Mouse (Mus musculus) common myeloid progenitor, adult 5-6 weeks (primary cell): ENCODE results near the gene Tmem8. TPM values are rescaled to one million over a fixed set of nuclear protein-coding genes. Genes with fewer than 3 reads are reported as not detected.
A peak's percentile ranks its signal among the peaks of the same experiment; 100 is the strongest.
"Not testable (repeated sequence)": the region's sequence is repeated elsewhere in the genome, so short reads cannot be mapped to it uniquely, and the experiment has no call there.

Experiments used
- ATAC-seq: replicated peaks from 2 replicates; pipeline ENCODE4 v1.8.0; 2016; ENCODE audit warnings: low read depth, mild to moderate bottlenecking, moderate TSS enrichment, inconsistent platforms; ENCODE audit not compliant: poor library complexity, severe bottlenecking
- total RNA-seq: library from RNA; stranded (forward); fragments of 200-1000, 187-1606 nt; gene quantifications from 2 replicates; pipeline ENCODE4 v1.2.3, GENCODE M21; 2017

Gene Tmem8
- total RNA-seq, 1 experiment from 2014 or later: 9.3 TPM

- ATAC-seq: no peak
Measured at GRCm38 (mm10) chr17:26110156-26110555, 2.9 kb upstream of the Tmem8 start.

DNA sequence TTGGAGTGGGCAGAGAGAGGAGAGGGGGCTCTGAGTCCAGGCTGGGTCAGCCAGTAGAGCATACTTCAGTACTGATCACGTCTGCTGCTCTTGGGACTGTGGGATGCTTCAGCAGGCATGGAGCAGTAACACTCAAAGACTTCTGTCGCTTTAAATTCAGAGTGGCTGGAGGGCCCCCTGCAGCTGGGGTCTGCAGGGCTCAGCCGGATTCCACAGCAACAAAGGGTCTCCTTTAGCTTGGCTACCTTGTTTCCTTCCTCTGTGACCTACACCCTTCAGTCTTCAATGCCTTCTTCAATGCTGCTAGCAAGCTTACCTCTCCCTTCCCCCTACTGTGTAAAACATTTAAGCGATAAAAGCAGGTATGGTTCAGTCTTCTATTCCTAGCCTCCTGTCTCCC, 2.1 kb upstream of the Tmem8 start:
- no peak for ATAC-seq

GRCm38 (mm10) chr17:26111722-26112121, 1.4 kb upstream of the Tmem8 start:
- ATAC-seq: no peak

DNA sequence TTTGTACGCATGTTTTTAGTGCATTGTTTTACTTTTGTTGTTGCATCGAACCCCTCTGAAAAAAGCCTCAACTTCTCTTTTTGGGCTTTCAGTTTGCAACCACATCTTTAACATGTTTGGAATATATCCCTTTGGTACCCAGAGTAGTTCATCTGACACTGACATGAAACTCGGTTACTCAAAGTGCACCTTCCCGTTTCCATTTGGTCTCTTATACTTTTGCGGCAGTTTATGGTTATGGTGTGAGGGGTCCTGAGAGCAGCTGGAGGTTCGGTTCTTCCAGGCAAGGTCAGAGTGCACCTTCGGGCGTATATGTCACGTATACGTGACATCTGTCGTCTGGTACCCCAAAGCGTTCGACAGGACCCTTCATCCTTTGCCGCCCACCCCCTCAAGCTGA, 348 bp upstream of the Tmem8 start:
- ATAC-seq: peak; percentile 27; the same call in 1 of the 2 replicates

DNA sequence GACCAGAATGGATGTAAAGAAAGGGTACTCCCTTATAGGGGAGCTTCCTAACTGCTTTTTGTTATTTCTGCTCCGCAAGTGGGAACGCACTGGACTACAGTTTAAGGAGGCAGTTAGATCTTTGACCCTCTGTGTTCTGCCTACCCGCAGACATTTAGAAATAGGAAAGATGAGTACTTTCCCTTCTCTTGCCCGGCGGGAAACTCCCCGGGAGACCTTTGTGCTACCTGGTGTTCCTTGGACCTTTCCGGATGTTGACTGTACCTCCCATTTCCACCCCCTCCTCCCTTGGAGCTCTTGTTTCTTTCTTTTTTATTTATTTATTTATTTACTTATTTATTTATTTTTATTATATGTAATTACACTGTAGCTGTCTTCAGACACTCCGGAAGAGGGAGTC, 962 bp downstream of the Tmem8 start:
- ATAC-seq: no peak

DNA sequence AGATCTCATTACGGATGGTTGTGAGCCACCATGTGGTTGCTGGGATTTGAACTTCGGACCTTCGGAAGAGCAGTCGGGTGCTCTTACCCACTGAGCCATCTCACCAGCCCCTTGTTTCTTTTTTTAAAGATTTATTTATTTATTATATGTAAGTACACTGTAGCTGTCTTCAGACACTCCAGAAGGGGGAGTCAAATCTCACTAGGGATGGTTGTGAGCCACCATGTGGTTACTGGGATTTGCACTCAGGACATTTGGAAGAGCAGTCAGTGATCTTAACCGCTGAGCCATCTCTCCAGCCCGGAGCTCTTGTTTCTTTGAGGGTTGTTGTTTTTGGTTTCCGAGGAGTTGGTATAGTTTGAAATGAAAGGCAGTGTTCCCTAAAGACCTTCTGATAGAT, 1.4 kb downstream of the Tmem8 start:
- ATAC-seq: not testable (repeated sequence)

GRCm38 (mm10) chr17:26115205-26115898, 2.3 kb downstream of the Tmem8 start:
- no peak for ATAC-seq

GRCm38 (mm10) chr17:26115956-26116487, 2.9 kb downstream of the Tmem8 start:
- no peak for ATAC-seq

DNA sequence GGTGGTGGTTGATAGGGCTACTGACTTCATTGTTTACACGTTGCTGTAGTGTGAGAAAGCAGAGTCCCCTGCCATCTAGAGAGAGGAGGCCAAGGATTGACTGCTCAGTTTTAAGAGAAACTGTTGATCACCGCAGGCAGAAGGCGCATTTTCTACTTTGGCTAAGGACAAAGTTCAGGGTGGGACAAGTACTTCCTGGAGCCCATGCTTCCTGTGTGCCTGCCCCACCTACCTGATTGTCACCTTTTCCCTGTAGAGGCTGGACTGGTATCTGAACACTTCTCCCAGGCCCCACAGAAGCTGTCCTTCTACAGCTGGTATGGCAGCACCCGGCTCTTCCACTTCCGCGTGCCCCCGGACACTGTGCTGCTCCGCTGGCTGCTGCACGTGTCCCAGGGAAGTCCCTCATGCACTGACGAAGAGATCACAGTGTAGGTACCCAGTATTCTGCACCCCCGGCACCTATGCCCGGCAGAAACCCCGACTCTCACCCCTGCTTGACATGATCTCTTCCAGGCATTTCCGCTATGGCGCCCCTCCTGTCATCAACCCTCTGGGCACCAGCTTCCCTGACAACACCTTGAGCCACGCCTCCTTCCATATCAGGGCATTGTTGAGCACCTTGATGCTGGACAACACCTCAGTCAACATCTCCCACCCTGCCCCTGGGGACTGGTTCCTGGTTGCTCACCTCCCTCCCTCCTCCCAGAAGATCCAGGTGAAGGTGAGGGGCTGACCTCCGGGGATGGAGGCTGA, 3.6 kb downstream of the Tmem8 start:
- no peak for ATAC-seq

DNA sequence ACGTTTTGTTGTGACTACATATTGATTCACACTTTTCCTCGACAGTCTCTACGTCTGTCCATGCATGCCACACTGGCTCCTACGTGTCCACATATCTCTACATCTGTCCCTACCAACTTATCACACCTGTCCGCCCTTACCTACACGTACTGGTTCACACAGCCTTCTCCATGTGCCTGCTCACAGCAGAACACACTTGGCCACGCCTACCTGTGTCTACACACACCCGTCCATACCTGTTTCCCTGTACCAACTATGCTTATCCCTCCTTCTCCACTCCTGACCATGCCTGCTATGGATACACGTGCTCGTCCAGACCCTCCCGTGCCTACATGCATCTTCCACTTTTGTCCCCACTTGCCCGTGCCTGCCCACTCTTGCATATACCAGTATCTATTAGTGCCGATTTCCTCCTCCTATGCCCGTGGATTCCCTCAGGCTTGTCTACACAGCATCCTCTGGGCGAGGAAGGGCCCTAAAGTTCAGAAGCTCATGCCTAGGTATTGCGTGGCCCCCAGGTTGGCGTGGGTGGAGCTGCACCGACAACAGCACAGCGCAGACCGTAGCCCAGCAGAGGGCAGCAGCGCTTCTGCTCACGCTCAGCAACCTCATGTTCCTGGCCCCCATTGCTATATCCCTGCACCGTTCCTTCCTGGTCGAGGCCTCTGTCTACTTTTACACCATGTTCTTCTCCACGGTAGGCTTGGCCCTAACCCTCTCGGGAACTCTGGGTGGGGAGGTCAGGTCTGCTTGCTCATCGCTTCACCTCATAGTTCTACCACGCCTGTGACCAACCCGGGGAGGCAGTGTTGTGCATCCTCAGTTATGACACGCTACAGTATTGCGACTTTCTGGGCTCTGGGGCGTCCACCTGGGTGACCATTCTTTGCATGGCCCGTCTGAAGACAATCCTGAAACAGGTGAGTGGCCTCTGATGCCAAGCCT, 6.9 kb downstream of the Tmem8 start:
- ATAC-seq: peak; percentile 73

GRCm38 (mm10) chr17:26122431-26123140, 9.5 kb downstream of the Tmem8 start:
- no peak for ATAC-seq

DNA sequence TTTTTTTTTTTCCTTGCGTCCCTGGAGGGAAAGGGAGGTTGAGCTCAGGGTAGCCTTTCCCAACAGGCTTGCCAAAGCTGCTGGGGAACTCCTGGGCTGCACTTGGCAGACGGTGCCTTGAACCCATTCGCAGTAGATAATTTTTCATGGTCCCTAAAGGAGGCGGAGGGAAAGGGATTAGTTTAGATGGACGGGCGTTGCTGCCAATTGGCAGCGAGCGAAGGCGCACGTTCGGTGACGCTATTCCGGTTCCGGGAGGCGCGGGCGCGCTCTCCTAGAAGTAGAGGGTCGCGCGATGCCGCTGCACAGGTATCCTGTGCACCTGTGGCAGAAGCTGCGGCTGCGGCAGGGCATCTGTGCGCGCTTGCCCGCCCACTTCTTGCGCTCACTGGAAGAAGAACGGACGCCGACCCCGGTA, 10.2 kb downstream of the Tmem8 start, which contains the start of gene Mrpl28:
Gene Mrpl28, plus strand, starts transcription at position 234 of the 418 bp plus-strand sequence.
- peak; percentile 82 for ATAC-seq

DNA sequence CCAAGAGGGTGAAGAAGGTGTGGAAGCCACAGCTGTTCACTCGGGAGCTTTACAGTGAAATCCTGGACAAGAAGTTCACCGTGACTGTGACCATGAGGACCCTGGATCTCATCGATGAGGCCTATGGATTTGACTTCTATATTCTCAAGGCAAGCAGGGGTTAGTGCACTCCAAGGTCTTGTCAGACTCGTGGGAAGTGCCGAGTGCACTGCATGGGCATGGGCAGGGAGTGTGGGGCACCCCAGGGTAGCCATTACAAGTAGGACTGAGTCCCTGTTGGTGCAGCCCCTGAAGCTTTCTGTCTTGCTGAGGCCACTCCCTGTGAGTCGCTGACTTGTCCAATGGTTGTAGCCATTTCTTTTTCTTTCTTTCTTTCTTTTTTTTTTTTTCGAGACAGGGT, 11.5 kb downstream of the Tmem8 start:
- ATAC-seq: no peak

DNA sequence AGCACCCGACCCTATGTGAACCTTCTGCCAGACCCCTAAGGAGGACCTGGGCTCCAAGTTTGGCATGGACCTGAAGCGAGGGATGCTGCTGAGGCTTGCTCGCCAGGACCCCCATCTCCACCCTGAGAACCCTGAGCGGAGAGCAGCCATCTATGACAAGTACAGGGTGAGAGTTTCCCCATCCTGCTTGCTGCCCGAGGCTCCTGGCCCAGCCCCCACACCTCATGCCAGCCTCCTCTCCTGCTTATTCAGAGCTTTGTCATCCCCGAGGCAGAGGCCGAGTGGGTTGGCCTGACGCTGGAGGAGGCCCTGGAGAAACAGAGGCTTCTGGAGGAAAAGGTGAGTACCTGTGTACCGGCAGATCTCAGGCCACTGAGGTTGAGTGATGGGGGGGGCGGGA, 12.1 kb downstream of the Tmem8 start:
- no peak for ATAC-seq

DNA sequence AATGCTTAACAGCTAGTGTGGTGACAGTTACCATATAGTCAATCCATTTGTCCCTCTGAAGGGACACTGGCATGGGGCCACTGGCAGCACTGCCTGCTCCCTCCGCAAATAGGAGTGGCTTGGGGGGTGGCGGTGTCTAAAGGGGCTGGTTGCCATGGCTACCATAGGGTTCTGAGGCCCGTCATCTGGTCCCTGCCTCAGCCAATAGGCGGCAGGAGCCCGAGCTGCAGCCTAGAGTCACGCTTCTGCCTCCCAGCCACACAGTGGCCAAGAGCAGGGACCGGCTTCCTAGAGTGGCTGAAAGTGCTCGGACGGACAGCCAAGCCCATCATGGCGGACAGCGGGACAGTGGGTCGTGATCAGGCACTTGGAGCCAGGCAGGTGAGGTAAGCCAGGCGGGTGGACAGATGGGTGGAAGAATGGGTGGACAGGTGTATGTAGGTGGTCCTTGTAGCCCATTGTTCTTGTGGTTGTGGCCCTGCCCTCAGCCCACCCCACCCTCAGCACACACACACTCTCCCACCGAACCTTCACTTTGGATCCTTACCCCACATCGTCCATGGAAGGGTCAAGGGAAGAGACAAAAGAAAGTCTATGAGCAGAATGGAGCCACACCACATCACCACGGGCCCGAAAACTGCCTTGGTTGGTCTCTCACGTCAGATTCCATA, 18.1 kb downstream of the Tmem8 start:
- no peak for ATAC-seq

DNA sequence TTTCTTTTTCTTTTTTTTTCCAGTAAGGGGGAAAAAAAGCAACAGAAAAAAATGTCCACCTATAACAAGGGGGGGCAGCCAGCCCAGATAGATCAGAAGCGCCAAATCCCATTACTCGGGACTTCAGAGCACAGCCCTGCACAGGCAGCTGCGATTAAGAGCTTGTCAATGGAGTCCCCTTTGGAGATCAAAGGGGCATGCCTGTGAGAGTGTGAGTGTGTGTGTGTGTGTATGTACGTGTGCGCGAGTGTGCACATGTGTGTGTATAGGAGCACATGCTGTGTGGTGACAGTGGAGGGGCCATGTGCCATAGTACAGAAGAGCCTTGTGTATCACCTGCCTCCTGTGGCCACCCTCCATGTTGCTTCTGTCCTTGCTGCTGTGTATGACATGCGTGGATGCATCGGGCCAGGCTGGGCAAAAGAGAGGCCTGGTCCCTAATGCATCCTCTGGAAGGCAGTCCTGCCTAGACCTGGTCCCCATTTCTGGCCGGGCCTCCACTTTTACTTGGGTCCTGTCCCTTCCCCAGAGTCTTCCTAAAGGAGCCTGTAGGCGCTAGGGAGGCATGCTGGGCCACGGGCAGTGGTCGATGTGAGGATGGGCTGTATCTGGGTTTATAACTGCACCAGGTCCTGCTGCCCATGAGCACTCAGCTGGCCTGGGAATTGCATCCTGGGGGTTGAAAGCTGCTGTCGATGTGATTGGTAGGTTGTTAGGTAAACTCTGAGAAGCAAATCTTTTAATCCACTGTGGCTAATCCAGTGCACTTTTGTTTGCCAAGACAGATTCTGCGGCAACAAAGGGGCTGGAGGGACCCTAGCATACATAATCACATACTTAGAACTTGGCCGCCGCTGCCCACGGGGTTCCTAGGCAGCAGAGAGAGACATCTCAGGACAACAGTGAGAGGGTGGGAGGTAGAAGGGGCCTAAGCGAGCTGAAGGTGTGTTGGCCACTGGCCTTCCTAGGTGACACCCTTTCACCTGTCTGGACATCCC, 19.1 kb downstream of the Tmem8 start:
- no peak for ATAC-seq

- ATAC-seq: no peak
Measured at GRCm38 (mm10) chr17:26137106-26137750, 24.1 kb downstream of the Tmem8 start.
